Mouse (Mus musculus) subcutaneous adipose tissue, adult 2 months (tissue): Measurements from ENCODE around the gene Cdk2ap1. TPM values are rescaled to one million over a fixed set of nuclear protein-coding genes. Genes with fewer than 3 reads are reported as not detected.

Experiments used
- polyA plus RNA-seq: library from polyadenylated mRNA; depleted of rRNA; stranded (reverse); fragments of >200 nt; gene quantifications from 2 replicates; pipeline ENCODE4 v1.2.3, GENCODE M21; 2012; ENCODE audit warnings: low replicate concordance; rRNA removed

The Cdk2ap1 gene
- polyA plus RNA-seq = 120 and 196 TPM in 2 replicates

DNA sequence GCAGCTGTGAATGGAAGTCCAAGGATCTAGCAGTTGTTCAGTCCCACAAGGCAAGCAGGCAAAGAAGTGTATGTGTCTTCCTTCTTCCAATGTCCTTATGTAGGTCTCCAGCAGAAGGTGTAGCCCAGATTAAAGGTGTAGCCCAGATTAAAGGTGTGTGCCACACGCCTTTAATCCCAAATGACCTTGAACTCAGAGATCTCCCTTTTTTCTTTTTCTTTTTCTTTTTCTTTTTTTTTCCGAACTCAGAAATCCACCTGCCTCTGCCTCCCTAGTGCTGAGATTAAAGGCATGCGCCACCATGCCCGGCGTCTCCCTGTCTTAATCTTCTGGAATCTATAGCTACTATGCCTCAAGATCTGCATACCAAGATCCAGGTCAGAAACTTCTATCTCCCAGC lies at the start of gene Cdk2ap1:
Gene Cdk2ap1 (minus strand): TSS at position 101 of the 400 bp plus-strand sequence.

DNA sequence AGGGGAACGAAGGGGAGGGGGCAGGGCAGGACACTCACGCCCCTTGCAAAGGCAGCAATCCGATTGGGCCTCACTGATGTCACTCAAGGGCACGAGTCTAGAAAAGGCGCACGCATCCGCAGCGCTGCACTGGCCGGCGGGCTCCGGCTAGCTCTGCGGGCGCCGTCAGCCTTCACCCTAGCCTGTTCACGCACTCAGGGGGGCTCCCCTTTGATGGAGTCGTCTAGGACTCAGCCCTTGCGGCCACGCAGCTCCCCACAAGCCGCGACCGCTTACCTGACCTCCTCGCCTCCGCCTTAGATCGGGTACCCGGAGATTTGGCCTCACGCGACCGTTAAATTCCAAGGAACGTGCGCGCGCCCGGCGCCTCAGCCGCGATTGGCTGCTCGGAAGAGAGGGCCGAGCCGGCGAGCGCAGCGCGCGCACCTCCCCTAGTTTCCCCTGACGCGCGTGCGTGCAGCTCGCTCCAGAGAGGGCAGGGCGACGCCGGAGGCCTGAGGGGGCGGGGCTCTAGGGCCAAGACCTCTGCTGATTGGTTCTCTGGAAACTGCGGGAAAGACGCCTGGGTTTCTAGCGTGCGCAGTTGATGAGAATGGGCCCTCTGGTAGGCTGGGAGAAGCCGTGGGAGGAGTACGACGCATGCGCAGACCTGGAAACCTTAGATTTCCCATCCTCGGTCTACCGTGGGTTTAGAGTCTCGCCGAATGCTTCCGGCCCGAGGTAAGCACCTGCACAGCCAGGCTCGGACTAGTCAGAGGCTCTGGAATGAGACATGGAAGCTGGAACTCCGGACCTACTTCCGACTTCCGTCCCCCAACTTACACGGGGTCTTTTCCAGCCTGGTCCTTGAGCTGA lies 35.1 kb downstream of the Cdk2ap1 start, which contains the start of the genes Mphosph9 and 2810006K23Rik:
Gene Mphosph9 (minus strand): TSS at position 463 of the 855 bp plus-strand sequence.
Gene 2810006K23Rik (plus strand): TSS at position 580 of the 855 bp plus-strand sequence.

Other genes with a start within 250 kb of the Cdk2ap1 start
- 30.4 and 31.1 TPM in 2 replicates for gene Arl6ip4, start 247.0 kb downstream of the Cdk2ap1 start, polyA plus RNA-seq
- gene Pitpnm2, start 113.3 kb downstream of the Cdk2ap1 start, polyA plus RNA-seq = 54.4 and 54.8 TPM in 2 replicates
- 2.2 and 5.1 TPM in 2 replicates for gene Mphosph9, start 35.1 kb downstream of the Cdk2ap1 start, polyA plus RNA-seq
- gene 2810006K23Rik, start 35.0 kb downstream of the Cdk2ap1 start, polyA plus RNA-seq = 8.2 and 10.9 TPM in 2 replicates
- 13.3 and 22.5 TPM in 2 replicates for gene Sbno1, start 62.9 kb upstream of the Cdk2ap1 start, polyA plus RNA-seq
- gene Kmt5a, start 76.8 kb upstream of the Cdk2ap1 start, polyA plus RNA-seq = 84.6 and 114 TPM in 2 replicates
- gene Rilpl2, start 115.3 kb upstream of the Cdk2ap1 start, polyA plus RNA-seq = 29.6 and 41.9 TPM in 2 replicates
- 4.6 and 7.0 TPM in 2 replicates for gene Snrnp35, start 120.1 kb upstream of the Cdk2ap1 start, polyA plus RNA-seq
- gene Rilpl1, start 168.3 kb upstream of the Cdk2ap1 start, polyA plus RNA-seq = 8.0 and 15.5 TPM in 2 replicates
- gene Tmed2, start 177.6 kb upstream of the Cdk2ap1 start, polyA plus RNA-seq = 125 and 160 TPM in 2 replicates
- 11.4 and 16.9 TPM in 2 replicates for gene Ddx55, start 189.8 kb upstream of the Cdk2ap1 start, polyA plus RNA-seq
- gene Eif2b1, start 216.0 kb upstream of the Cdk2ap1 start, polyA plus RNA-seq = 29.8 and 37.8 TPM in 2 replicates
- gene Gtf2h3, start 216.1 kb upstream of the Cdk2ap1 start, polyA plus RNA-seq = 37.5 and 65.8 TPM in 2 replicates